Mouse (Mus musculus) cortical plate, adult 2 months (tissue): ENCODE data around the gene Nfkb1. TPM values are rescaled to one million over a fixed set of nuclear protein-coding genes. Genes with fewer than 3 reads are reported as not detected.

Experiments used
- H3K27ac ChIP-seq: fragments of 200-500 bp; 2 replicates; pipeline ENCODE4 v1.5.1; 2012; ENCODE audit warnings: low read length, control low read depth, inconsistent platforms; ENCODE audit not compliant: insufficient read depth
- H3K4me1 ChIP-seq: fragments of 200-500 bp; 2 replicates; pipeline ENCODE4 v1.6.1; 2011; ENCODE audit warnings: low read length; ENCODE audit not compliant: control insufficient read depth, insufficient read depth
- H3K4me3 ChIP-seq: fragments of 200-500 bp; 2 replicates; pipeline ENCODE4 v1.5.1; 2011; ENCODE audit warnings: mild to moderate bottlenecking, low read length, control low read depth; ENCODE audit not compliant: insufficient read depth
- CTCF ChIP-seq: fragments of 200-500 bp; IDR thresholded peaks from 2 replicates; pipeline ENCODE4 v1.5.1; 2011; ENCODE audit warnings: mild to moderate bottlenecking, control low read depth, low read length; ENCODE audit not compliant: insufficient read depth; ENCODE audit errors: extremely low read depth
- POLR2A ChIP-seq: fragments of 200-500 bp; IDR thresholded peaks from 2 replicates; pipeline ENCODE4 v1.6.1; 2011; ENCODE audit warnings: mild to moderate bottlenecking, low read length, control low read depth; ENCODE audit not compliant: insufficient read depth; ENCODE audit errors: extremely low read depth
- polyA plus RNA-seq: library from polyadenylated mRNA; depleted of rRNA; stranded (reverse); fragments of >200 nt; gene quantifications from 2 replicates; pipeline ENCODE4 v1.2.3, GENCODE M21; 2012; rRNA removed

The Nfkb1 gene
- polyA plus RNA-seq, result 22.3 and 24.2 TPM in 2 replicates

- TF ChIP-seq CTCF (no peak), POLR2A (peak; percentile 57; the same call in 1 of the 2 replicates)
- peaks cover 2% of the 10 kb centered on the region for H3K4me1 ChIP-seq
- H3K27ac ChIP-seq, result peak within 1 kb of the TSS; percentile 86
- H3K4me3 ChIP-seq, result peak within 1 kb of the TSS; percentile 60
Measured at GRCm38 (mm10) chr3:135691191-135692131, at the start of gene Nfkb1. Gene Nfkb1, minus strand, starts transcription at chr3:135691547.

- Histone ChIP-seq H3K4me3 (no peak overlapping the region), H3K27ac (no peak overlapping the region), H3K4me1 (no peaks in the 10 kb centered on the region)
- TF ChIP-seq POLR2A (no peak), CTCF (no peak)
Measured at GRCm38 (mm10) chr3:135740711-135741110, 49.4 kb upstream of the Nfkb1 start.

- TF ChIP-seq POLR2A, result no peak
- Histone ChIP-seq H3K27ac (no peak overlapping the region), H3K4me3 (no peak overlapping the region), H3K4me1 (no peaks in the 10 kb centered on the region; the same call in 1 of the 2 replicates)
Measured at GRCm38 (mm10) chr3:135734736-135735135, 43.4 kb upstream of the Nfkb1 start.

- Histone ChIP-seq H3K4me3 (no peak overlapping the region), H3K27ac (no peak overlapping the region), H3K4me1 (no peaks in the 10 kb centered on the region; the same call in 1 of the 2 replicates)
- TF ChIP-seq POLR2A (no peak), CTCF (no peak)
Measured at GRCm38 (mm10) chr3:135732747-135733445, 41.5 kb upstream of the Nfkb1 start.

GRCm38 (mm10) chr3:135731292-135732047 lies 40.1 kb upstream of the Nfkb1 start:
- TF ChIP-seq POLR2A (no peak), CTCF (peak; percentile 86)
- Histone ChIP-seq H3K4me3 (no peak overlapping the region), H3K27ac (no peak overlapping the region), H3K4me1 (no peaks in the 10 kb centered on the region; the same call in 1 of the 2 replicates)

- Histone ChIP-seq H3K4me3 (no peak overlapping the region), H3K4me1 (no peaks in the 10 kb centered on the region; the same call in 1 of the 2 replicates), H3K27ac (no peak overlapping the region)
- no peak for TF ChIP-seq CTCF
- TF ChIP-seq POLR2A, result no peak
Measured at GRCm38 (mm10) chr3:135730790-135731189, 39.4 kb upstream of the Nfkb1 start.

GRCm38 (mm10) chr3:135729575-135729974 lies 38.2 kb upstream of the Nfkb1 start:
- no peak for TF ChIP-seq POLR2A
- TF ChIP-seq CTCF, result no peak
- Histone ChIP-seq H3K4me3 (no peak overlapping the region), H3K27ac (no peak overlapping the region), H3K4me1 (no peaks in the 10 kb centered on the region; the same call in 1 of the 2 replicates)

GRCm38 (mm10) chr3:135728900-135729299 lies 37.6 kb upstream of the Nfkb1 start:
- no peaks in the 10 kb centered on the region; the same call in 1 of the 2 replicates for H3K4me1 ChIP-seq
- TF ChIP-seq POLR2A, result no peak
- no peak for TF ChIP-seq CTCF
- H3K4me3 ChIP-seq, result no peak overlapping the region
- H3K27ac ChIP-seq, result no peak overlapping the region

GRCm38 (mm10) chr3:135727339-135727738 lies 36.0 kb upstream of the Nfkb1 start:
- Histone ChIP-seq H3K27ac (no peak overlapping the region), H3K4me1 (no peaks in the 10 kb centered on the region; the same call in 1 of the 2 replicates), H3K4me3 (no peak overlapping the region)
- TF ChIP-seq POLR2A (no peak), CTCF (no peak)
